Mouse (Mus musculus) left cerebral cortex, adult 18-20 months (tissue): ENCODE measurements around the gene Fsip1. TPM values are rescaled to one million over a fixed set of nuclear protein-coding genes. Genes with fewer than 3 reads are reported as not detected.
"Not testable (repeated sequence)": the region's sequence is repeated elsewhere in the genome, so short reads cannot be mapped to it uniquely, and the experiment has no call there.

ENCODE experiments used
- DNase-seq, 2 experiments: peaks; one replicate each; pipeline ENCODE4 v3.0.0; 2021 to 2022; ENCODE audit warnings: low spot score in 2 of 2, mixed read lengths in 1 of 2
- long read RNA-seq, 2 experiments: library from polyadenylated mRNA; stranded (forward); transcript quantifications; one replicate each; pipeline ENCODE4 v2.0.0; 2021
- total RNA-seq, 2 experiments: library from RNA; stranded (reverse); gene quantifications; 2 replicates each; pipeline ENCODE4 v1.2.3; 2021

Fsip1 gene
- total RNA-seq = under 1 TPM; 0.40 to 0.65 TPM
- long read RNA-seq, experiment 1, partial matches to known transcripts = 1 of 1 reads
- long read RNA-seq, experiment 1, other reads (novel, unspliced or antisense) = 0 of 1 reads
- long read RNA-seq, experiment 2 = 0 reads

- DNase-seq = peak; percentile 37 to 50
These were observed at the start of gene Fsip1 for GRCm38 (mm10) chr2:118256621-118257053. TSS of gene Fsip1 (minus strand) at chr2:118256966.

GRCm38 (mm10) chr2:118306522-118306895 is 49.7 kb upstream of the Fsip1 start:
- DNase-seq = no peak

DNA sequence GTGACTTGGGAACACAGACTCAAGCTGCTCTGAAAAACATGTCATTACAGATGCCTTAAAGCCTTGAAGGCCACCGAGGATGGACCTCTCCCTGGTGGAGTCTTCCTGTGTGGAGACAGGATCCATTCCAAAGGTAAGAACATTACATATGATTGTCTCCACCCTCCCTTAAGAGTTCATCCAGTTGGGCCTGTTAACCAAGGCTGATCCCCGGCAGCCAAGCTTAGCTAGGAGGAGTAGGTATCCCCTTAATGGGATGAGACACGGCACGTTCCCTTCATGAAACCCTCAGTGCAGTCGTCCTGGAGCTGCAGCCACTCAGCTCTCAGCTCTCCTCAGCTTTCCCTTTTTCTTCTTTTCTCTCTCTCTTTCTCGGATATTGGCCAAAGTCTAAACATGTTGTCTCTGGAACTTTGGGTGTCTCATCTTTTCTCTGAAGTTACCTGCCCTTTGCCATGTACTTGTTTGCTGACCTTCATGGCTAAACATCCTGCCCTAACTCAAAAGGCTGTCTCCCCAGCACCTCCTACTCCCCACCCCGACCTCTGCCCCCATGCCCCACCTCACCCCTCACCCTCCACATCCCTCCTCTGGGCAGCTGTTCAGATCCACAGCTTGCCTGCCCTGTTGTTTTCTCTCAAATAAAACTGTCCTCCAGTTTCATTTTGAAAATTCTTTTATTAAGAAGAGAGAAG is 49.2 kb upstream of the Fsip1 start:
- DNase-seq = no peak

DNA sequence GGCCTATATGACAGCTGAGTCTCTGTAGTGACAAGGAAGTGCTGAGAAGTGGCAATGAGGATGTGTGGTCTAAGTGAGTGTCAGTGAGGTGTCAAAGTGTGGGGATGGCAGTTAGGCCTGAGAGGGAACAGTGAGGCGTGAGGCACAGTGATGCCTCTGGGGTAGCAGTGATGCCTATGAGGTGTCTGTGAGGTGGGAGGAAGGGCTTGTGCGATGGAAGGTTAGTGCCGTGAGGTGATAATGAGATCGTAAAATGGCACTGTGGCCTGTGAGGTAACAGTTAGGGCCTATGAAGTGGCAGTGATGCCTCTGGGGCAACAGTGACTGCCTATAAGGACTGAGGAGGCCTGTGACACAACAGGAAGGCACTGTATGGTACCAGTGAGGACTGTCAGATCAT is 46.7 kb upstream of the Fsip1 start:
- no peak for DNase-seq

- DNase-seq = no peak
These were observed 44.9 kb upstream of the Fsip1 start for GRCm38 (mm10) chr2:118301656-118302055.

DNA sequence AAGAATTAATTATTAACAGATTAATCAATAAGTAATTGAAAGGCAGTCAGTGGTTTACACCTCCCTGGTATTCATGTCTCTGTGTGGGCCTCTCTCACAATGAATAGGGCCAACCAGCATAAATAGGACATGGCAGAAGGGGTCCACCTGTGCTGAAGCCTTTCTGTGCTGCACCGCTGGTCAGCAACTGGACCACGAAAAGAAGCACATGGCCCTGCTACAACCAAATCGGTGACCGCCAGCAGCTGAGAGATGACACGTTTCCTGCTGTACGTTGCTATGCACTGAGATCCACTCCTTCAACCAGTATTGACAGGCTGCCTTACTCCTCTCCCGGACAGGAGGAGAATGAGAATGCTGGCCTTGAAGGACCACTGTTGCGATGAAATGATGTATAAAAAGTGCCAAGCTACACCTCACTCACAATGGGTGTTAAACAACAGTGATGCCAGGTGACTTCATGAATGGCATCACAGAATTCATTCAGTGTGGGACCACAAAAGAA is 44.3 kb upstream of the Fsip1 start:
- no peak for DNase-seq

DNA sequence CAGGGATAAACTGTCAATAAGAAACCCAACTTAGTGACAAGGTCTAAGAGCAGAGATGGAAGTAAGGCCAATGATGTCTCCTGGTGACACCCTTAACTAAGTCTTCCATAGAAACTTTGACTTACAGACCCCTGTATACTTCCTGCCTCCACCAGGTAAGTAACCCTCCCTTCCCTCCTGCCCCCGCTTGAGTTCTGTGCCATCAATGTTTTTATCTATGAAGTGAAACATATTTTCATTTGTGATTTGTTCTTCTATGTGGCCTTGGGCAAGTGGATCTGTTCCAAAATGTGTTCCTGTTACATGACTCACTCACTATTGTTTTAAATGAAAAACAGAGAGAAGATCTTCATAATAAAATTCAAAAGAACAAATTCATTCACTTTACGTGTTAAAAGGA is 43.2 kb upstream of the Fsip1 start:
- no peak for DNase-seq

GRCm38 (mm10) chr2:118298601-118299000 is 41.8 kb upstream of the Fsip1 start:
- DNase-seq = no peak

DNA sequence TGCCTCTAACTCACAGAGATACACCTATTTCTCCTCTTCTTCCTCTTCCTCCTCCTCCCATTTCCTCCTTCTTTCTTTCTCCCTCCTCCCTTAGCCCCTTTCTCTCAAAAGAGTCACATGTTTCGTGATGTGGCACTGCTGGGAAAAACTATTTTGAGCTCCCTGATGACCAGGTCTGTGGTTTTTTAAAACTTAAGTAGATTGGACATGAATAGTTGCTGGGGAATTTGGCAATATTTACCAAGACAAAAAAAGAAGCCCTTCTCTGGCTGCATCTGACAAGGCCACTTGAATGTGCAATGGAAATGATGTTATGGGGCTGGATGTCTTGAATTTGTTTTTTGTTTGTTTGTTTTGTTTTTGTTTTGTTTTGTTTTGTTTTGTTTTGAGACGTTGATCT is 41.2 kb upstream of the Fsip1 start:
- DNase-seq = no peak

GRCm38 (mm10) chr2:118295505-118295904 is 38.7 kb upstream of the Fsip1 start:
- no peak for DNase-seq

DNA sequence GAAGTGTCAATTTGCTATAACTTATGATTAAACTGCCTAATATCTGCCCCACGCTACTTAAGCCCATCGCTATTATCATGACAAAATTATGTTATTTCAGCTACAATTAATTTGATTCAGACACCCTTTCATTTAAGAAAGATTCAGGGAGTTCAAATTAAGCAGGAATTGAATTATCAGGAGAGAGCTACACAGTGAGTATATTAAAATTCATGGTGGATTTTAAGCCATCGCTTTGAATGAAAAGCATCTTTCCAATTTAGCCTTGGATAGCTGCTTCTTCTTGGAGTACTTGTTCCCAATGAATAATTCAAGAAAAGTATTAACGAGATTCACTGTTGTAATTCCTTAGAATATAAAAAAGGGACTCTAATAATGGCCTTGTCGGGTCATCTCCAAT is 36.8 kb upstream of the Fsip1 start:
- no peak for DNase-seq

- not testable (repeated sequence) for DNase-seq
These were observed 32.3 kb upstream of the Fsip1 start for GRCm38 (mm10) chr2:118289066-118289460.

- no peak for DNase-seq
These were observed 31.7 kb upstream of the Fsip1 start for GRCm38 (mm10) chr2:118288326-118289065.

- no peak for DNase-seq
These were observed 30.9 kb upstream of the Fsip1 start for GRCm38 (mm10) chr2:118287678-118288077.

DNA sequence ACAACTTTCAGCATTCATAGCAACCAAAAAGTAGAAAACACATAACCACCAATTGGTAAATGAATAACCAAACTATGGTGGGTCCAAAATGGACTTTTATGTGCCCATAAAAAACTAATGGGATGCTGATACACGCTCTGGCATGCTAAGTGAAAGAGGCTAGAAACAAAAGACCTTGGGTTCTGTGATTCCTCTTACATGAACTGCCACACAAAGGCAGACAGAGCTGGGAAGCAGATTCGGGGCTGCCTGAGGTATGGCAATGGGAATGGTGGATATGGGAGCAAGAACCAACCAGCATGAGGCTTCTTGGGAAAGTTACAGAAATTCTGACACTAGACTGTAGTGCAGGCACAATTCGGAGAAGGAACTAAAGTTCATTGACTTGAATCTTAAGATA is 25.7 kb upstream of the Fsip1 start:
- DNase-seq = no peak

DNA sequence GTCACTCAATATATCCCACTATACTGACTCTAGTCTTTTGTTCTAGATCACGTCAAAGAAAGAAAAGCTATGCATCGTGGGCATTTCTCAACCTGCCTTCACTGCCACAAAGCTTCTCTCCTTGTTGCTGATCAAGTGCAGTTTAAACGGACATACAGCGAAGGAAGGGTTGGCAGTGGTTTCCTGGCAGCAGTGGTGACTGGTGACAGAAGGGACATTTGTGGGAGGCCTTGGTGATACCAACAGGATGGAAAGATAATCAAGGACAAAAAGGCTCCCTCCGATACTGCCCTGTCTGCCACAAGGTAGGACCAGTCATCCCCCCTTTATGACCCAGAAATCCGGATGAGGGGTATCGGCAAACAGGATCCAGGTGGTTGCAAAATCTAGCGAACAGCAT is 21.5 kb upstream of the Fsip1 start:
- DNase-seq = no peak

DNA sequence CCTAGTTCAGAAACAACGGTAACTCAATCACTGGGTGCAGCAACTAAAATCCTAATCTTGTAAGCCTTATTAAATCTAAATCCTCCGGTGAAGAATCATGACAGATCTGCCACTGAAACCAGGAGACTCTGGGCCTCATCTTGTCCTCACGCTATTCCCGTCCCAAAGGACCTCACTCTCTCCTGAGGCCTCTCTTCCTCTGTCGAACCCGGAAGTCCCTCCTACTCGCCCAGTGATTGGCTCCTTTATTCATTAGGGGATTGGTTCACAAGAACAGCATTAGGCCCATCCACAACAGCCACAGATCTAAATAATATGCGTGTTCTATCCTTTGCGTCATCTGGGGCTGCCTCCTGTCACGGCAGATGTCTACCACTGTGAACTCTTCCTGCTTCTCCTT is 14.8 kb upstream of the Fsip1 start:
- no peak for DNase-seq

GRCm38 (mm10) chr2:118270213-118270612 is 13.4 kb upstream of the Fsip1 start:
- no peak for DNase-seq

DNA sequence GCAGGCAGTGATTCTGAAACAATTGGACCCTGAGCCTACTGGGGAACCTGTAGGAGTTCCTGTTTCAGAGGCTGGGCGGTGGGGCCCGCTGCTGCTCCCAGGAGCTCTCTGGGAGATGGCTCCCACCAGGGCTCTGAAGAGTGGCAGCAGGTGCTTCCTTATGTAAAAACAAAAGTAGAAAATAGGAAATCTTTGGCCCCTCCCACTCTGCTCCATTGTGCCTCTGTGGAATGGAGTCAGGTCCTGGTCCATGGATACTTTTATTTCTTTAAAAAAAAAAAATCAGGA is 7.1 kb upstream of the Fsip1 start:
- no peak for DNase-seq

GRCm38 (mm10) chr2:118263151-118263913 is 6.6 kb upstream of the Fsip1 start:
- peak; percentile 51 to 65 for DNase-seq

DNA sequence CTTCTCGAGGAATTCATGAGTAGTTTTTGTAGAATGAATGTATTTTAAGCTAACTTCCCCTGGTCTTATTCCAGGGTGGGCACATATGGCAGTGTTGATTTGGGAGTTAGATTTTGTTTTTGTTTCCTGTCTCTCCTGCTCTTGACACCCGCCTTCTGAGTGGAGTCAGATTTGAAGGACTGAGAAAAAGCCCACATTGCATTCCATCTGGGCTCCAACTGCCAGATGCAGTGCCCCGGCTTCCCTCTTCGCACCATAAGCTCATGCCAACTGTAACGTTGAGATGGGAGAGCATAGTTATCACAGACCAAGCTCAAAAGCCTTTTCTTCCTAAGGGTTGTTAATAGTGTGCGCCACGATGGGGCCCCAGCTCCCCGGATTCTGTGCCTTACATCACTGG is 5.9 kb upstream of the Fsip1 start:
- DNase-seq = peak; percentile 60 to 70

GRCm38 (mm10) chr2:118259746-118260145 is 3.0 kb upstream of the Fsip1 start:
- DNase-seq = no peak
